Mouse (Mus musculus) stomach, embryonic 16.5 days (tissue): ENCODE measurements around the gene Nipal3. TPM values are rescaled to one million over a fixed set of nuclear protein-coding genes. Genes with fewer than 3 reads are reported as not detected.

ENCODE experiments used
- ATAC-seq: fragments of 200-750 bp; cut with Nextera tagmentation; 2 replicates; pipeline ENCODE4 v1.8.0; 2017; ENCODE audit warnings: moderate number of reproducible peaks, moderate TSS enrichment; ENCODE audit not compliant: insufficient read depth, low FRiP score
- H3K27ac ChIP-seq: fragments of 300-500 bp; sonication (generic); 2 replicates; pipeline ENCODE4 v1.5.1; 2014; ENCODE audit warnings: low read length
- H3K27me3 ChIP-seq: fragments of 300-500 bp; sonication (generic); 2 replicates; pipeline ENCODE4 v1.6.1; 2014; ENCODE audit warnings: low read length, control low read depth, mixed read lengths; ENCODE audit not compliant: control insufficient read depth, insufficient read depth
- H3K36me3 ChIP-seq: fragments of 300-500 bp; sonication (generic); 2 replicates; pipeline ENCODE4 v1.6.1; 2014; ENCODE audit warnings: low read length; ENCODE audit not compliant: control insufficient read depth, insufficient read depth
- H3K4me1 ChIP-seq: fragments of 300-500 bp; sonication (generic); 2 replicates; pipeline ENCODE4 v1.6.1; 2014; ENCODE audit warnings: low read length, control low read depth, mixed read lengths; ENCODE audit not compliant: control insufficient read depth, insufficient read depth
- H3K4me2 ChIP-seq: fragments of 300-500 bp; sonication (generic); 2 replicates; pipeline ENCODE4 v1.6.1; 2014; ENCODE audit warnings: low read depth, low read length, mixed read lengths
- H3K4me3 ChIP-seq: fragments of 300-500 bp; sonication (generic); replicated peaks from 2 replicates; pipeline ENCODE4 v1.5.1; 2014; ENCODE audit warnings: mild to moderate bottlenecking, low read length
- H3K9ac ChIP-seq: fragments of 300-500 bp; sonication (generic); 2 replicates; pipeline ENCODE4 v1.6.1; 2014; ENCODE audit warnings: low read length
- H3K9me3 ChIP-seq: fragments of 300-500 bp; sonication (generic); replicated peaks from 2 replicates; pipeline ENCODE4 v1.6.1; 2016; ENCODE audit warnings: low read length, control low read depth; ENCODE audit not compliant: control insufficient read depth
- WGBS: fragments of 180-500 bp; shearing (Covaris S2); extraction: QIAGEN DNeasy Blood & Tissue Kit; methylation state at CpG from one replicate; pipeline ENCODE4 v1.1.7; 2014; 5-methylcytosine and 5-hydroxymethylcytosine counted together
- polyA plus RNA-seq: library from polyadenylated mRNA; unstranded; fragments of >200 nt; fragmentation: Nextera tagmentation; extraction: Ambion mirVana; gene quantifications from 2 replicates; pipeline ENCODE4 v1.2.1, GENCODE M21; 2015

The Nipal3 gene
- polyA plus RNA-seq, 1 experiment from 2014 or later = 4.7 TPM

DNA sequence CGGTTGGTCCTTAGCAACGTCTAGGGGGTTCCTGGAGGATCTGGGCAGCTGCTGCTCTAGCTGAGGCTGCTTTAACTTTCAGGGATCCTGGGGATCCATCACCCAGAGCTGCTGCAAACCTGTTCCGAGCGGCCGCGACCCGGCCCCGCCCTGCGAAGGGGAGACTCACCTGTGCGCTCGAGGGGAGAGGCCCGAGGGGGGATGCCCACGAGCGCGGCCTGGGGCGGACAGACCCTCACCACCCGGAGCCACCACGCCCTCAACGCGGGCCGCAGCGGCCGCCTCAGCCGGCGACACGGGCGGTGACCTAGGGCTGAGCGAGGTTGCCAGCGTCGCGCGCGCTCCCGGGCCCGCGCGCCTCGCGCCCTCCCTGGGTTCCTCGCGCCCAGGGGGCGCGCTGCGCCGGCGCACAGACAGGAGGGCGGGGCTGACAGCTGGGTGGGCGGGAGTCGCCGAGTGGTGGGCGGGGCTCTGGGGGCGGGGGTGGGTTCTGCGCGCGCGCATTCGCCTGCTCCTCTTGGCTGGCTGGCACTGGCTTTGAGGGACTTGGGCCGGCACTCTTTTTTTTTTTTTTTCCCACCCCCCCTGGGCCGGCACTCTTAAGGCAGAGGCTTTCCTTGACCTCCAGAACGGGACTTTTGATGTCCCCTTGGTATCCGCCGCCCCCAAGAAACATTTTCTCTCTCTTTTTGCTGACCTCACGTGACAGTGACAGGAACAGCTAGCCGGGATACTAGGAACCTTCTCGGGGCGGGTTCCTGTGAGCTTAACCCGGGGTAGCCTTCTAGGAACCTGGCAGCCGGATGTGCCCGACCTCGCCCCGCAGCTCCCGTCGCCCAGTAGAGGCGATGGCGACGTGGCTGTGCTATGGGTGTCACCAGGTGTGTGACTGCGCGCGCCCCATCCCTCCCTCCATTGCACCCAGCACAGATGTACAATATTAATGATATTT is 61.1 kb downstream of the Nipal3 start, which contains the start of gene Rcan3:
Rcan3 (minus strand) TSS at position 411 of the 952 bp plus-strand sequence.
- Histone ChIP-seq H3K4me2 (peak within 1 kb of the TSS; percentile 88), H3K4me3 (peak within 1 kb of the TSS; percentile 81), H3K27me3 (no peaks in the 10 kb centered on the region), H3K4me1 (peaks cover 5% of the 10 kb centered on the region), H3K9ac (peak within 1 kb of the TSS; percentile 88), H3K27ac (peak within 1 kb of the TSS; percentile 72), H3K9me3 (no peaks in the 10 kb centered on the region), H3K36me3 (no peaks in the 10 kb centered on the region)
- WGBS = under 1% methylated on average over 70 of the region's 79 CpGs
- ATAC-seq = peak; percentile 89

DNA sequence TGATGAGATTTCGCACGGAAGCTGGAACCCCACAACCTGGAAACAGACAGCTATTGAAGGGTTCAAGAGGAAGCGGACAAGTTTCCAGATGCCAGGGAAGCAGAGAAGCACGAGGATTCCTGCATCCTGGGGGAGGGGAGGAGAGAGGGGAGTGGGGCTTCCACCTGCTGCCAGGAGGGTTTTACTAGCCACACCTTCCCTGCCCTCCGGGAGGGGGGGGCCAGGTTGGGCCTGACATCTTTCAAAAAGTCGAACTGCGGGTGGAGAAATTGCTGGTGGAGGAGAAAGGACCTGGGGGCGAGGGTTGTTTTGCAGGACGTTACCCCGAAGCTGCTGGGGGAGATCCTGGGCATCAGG is 61.8 kb downstream of the Nipal3 start:
- peak overlapping the region; percentile 68; the same call in 1 of the 2 replicates for H3K27ac ChIP-seq
- H3K4me3 ChIP-seq = peak overlapping the region; percentile 81
- no peaks in the 10 kb centered on the region for H3K36me3 ChIP-seq
- ATAC-seq = no peak
- peak overlapping the region; percentile 88 for H3K4me2 ChIP-seq
- 11% methylated on average over 10 of the region's 10 CpGs for WGBS
- peak overlapping the region; percentile 88 for H3K9ac ChIP-seq
- H3K9me3 ChIP-seq = no peaks in the 10 kb centered on the region
- H3K27me3 ChIP-seq = no peaks in the 10 kb centered on the region
- H3K4me1 ChIP-seq = peaks cover 5% of the 10 kb centered on the region

GRCm38 (mm10) chr4:135429990-135430760 is 64.7 kb downstream of the Nipal3 start:
- H3K9ac ChIP-seq = no peak overlapping the region
- no peaks in the 10 kb centered on the region for H3K27me3 ChIP-seq
- H3K4me1 ChIP-seq = peaks cover 8% of the 10 kb centered on the region
- no peaks in the 10 kb centered on the region for H3K9me3 ChIP-seq
- no peak for ATAC-seq
- 69% methylated on average over 8 of the region's 8 CpGs for WGBS
- no peak overlapping the region for H3K27ac ChIP-seq
- no peaks in the 10 kb centered on the region for H3K36me3 ChIP-seq
- H3K4me3 ChIP-seq = no peak overlapping the region
- H3K4me2 ChIP-seq = no peak overlapping the region

GRCm38 (mm10) chr4:135429383-135429782 is 65.5 kb downstream of the Nipal3 start:
- peaks cover 4% of the 10 kb centered on the region for H3K4me1 ChIP-seq
- no peaks in the 10 kb centered on the region for H3K9me3 ChIP-seq
- H3K9ac ChIP-seq = no peak overlapping the region
- H3K36me3 ChIP-seq = 0 out of 2 replicates have a peak, but pooled peaks cover 2% of the 10 kb centered on the region
- no peak overlapping the region for H3K4me3 ChIP-seq
- no peak for ATAC-seq
- H3K27ac ChIP-seq = no peak overlapping the region
- 82% methylated on average over 4 of the region's 4 CpGs for WGBS
- H3K4me2 ChIP-seq = no peak overlapping the region
- H3K27me3 ChIP-seq = no peaks in the 10 kb centered on the region

DNA sequence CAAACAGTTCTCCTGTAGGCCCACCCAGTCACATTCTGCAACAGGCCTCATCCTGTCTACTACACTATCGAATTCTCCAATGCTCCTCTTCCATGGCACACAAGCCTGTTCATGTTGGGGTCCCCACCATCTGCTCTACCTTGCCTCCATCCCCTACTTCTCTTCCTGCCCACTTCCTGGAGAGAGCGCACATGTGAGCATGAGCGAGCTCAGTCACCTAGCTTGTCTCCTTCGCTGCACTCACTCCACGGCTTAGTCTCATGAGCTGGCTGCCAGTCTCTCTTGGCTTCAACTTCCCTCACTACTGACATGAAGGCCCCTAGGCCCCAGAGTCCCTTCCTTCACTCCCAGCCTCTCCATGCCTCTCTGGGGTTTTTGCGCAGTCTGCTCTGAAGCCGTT is 68.3 kb downstream of the Nipal3 start:
- no peak for ATAC-seq
- Histone ChIP-seq H3K4me3 (no peak overlapping the region), H3K27ac (no peak overlapping the region), H3K9ac (0 out of 2 replicates have a peak overlapping the region, but pooled peaks have one; percentile 23), H3K9me3 (no peaks in the 10 kb centered on the region), H3K4me2 (no peak overlapping the region), H3K27me3 (no peaks in the 10 kb centered on the region), H3K4me1 (peaks cover 3% of the 10 kb centered on the region; the same call in 1 of the 2 replicates), H3K36me3 (0 out of 2 replicates have a peak, but pooled peaks cover 2% of the 10 kb centered on the region)
- 90% methylated on average over 7 of the region's 7 CpGs for WGBS

DNA sequence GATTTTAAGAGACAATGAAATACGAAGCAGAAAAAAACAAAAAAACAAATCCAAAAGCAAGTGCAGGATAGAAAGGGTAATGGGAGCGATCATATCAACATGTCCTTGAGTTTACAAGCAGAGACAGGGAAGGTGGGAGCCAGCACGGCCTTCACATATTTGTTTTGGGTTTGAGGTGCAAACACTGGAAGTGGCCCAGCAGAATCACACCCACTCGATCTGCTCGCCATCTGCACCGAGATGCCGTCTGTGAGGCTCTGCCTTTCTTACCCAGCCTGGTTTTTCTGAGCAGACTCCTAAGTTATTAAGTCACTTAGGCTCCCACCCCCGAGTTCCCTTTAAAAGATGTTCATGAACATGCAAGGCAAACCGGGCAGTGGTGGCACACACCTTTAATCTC is 69.2 kb downstream of the Nipal3 start:
- Histone ChIP-seq H3K4me3 (no peak overlapping the region), H3K4me2 (no peak overlapping the region), H3K36me3 (0 out of 2 replicates have a peak, but pooled peaks cover 2% of the 10 kb centered on the region), H3K4me1 (peaks cover 3% of the 10 kb centered on the region; the same call in 1 of the 2 replicates), H3K27me3 (no peaks in the 10 kb centered on the region), H3K9me3 (no peaks in the 10 kb centered on the region), H3K27ac (no peak overlapping the region), H3K9ac (no peak overlapping the region)
- WGBS = 68% methylated on average over 9 of the region's 9 CpGs
- no peak for ATAC-seq

- H3K4me2 ChIP-seq = no peak overlapping the region
- WGBS = 90% methylated on average over 13 of the region's 13 CpGs
- H3K9ac ChIP-seq = no peak overlapping the region
- no peaks in the 10 kb centered on the region for H3K4me1 ChIP-seq
- H3K4me3 ChIP-seq = no peak overlapping the region
- no peak for ATAC-seq
- no peak overlapping the region for H3K27ac ChIP-seq
- no peaks in the 10 kb centered on the region for H3K27me3 ChIP-seq
- H3K36me3 ChIP-seq = 0 out of 2 replicates have a peak, but pooled peaks cover 2% of the 10 kb centered on the region
- no peaks in the 10 kb centered on the region for H3K9me3 ChIP-seq
Observed at GRCm38 (mm10) chr4:135420961-135421360, 73.9 kb downstream of the Nipal3 start.

DNA sequence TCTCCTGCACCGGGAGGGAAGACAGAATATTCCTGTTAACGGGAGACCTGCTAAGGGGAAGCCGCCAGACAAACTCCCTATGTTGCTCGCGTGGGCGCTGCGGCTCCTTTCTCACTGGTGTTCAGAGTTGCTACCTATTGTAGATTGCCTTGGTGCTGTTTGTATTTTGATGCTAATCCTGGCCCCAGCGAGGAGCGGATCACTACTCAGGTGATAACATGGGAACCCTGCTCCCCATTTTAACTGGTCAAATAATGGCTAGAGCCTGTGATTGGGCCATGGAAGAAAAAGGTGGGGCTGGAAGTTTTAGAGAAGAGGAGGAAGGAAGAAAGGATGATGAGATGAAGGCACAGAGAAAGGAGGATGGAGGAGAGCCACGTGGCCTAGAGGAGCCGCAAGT is 74.4 kb downstream of the Nipal3 start:
- no peak for ATAC-seq
- no peak overlapping the region for H3K4me3 ChIP-seq
- H3K36me3 ChIP-seq = 0 out of 2 replicates have a peak, but pooled peaks cover 2% of the 10 kb centered on the region
- H3K9ac ChIP-seq = no peak overlapping the region
- no peaks in the 10 kb centered on the region for H3K4me1 ChIP-seq
- H3K27ac ChIP-seq = no peak overlapping the region
- no peak overlapping the region for H3K4me2 ChIP-seq
- whole genome bisulfite sequencing = 77% methylated on average over 11 of the region's 11 CpGs
- H3K27me3 ChIP-seq = no peaks in the 10 kb centered on the region
- no peaks in the 10 kb centered on the region for H3K9me3 ChIP-seq
